Mouse (Mus musculus) brain, embryonic 14.5 days (tissue): Measurements from ENCODE around the gene Nell1. TPM values are rescaled to one million over a fixed set of nuclear protein-coding genes. Genes with fewer than 3 reads are reported as not detected.

Source experiments
- DNase-seq: peaks from one replicate; pipeline ENCODE4 v3.0.0-alpha.2; 2011; ENCODE audit warnings: low read depth
- CTCF ChIP-seq: fragments of 200-500 bp; IDR thresholded peaks from 2 replicates; pipeline ENCODE4 v1.5.1; 2012; ENCODE audit warnings: inconsistent platforms, mild to moderate bottlenecking, moderate library complexity, borderline replicate concordance; ENCODE audit not compliant: insufficient read depth, insufficient read length; ENCODE audit errors: extremely low read depth
- POLR2A ChIP-seq: fragments of 200-500 bp; IDR thresholded peaks from 2 replicates; pipeline ENCODE4 v1.6.1; 2012; ENCODE audit warnings: mild to moderate bottlenecking, inconsistent platforms, borderline replicate concordance; ENCODE audit not compliant: poor library complexity, insufficient read depth, insufficient read length, severe bottlenecking; ENCODE audit errors: extremely low read depth
- polyA plus RNA-seq: library from polyadenylated mRNA; depleted of rRNA; stranded (reverse); fragments of >200 nt; gene quantifications from 2 replicates; pipeline ENCODE4 v1.2.3, GENCODE M21; 2012; rRNA removed

Nell1 gene
- polyA plus RNA-seq, 1 experiment, result 16.9 TPM

GRCm38 (mm10) chr7:50783652-50784051 is 809.0 kb downstream of the Nell1 start:
- peak; percentile 49 for DNase-seq
- no peak for TF ChIP-seq POLR2A
- peak; percentile 42; the same call in 1 of the 2 replicates for TF ChIP-seq CTCF

GRCm38 (mm10) chr7:50826180-50826579 is 851.5 kb downstream of the Nell1 start:
- DNase-seq, result peak; percentile 63
- no peak for TF ChIP-seq CTCF
- no peak for TF ChIP-seq POLR2A

GRCm38 (mm10) chr7:50832799-50833198 is 858.1 kb downstream of the Nell1 start:
- TF ChIP-seq POLR2A (no peak), CTCF (no peak)
- DNase-seq, result no peak

- TF ChIP-seq POLR2A (no peak), CTCF (no peak)
- no peak for DNase-seq
Observed at GRCm38 (mm10) chr7:50842646-50843045, 868.0 kb downstream of the Nell1 start.

GRCm38 (mm10) chr7:50847921-50848320 is 873.3 kb downstream of the Nell1 start:
- no peak for TF ChIP-seq POLR2A
- TF ChIP-seq CTCF, result no peak
- DNase-seq, result no peak

GRCm38 (mm10) chr7:50850271-50850670 is 875.6 kb downstream of the Nell1 start:
- DNase-seq, result no peak
- TF ChIP-seq CTCF (no peak), POLR2A (no peak)

- TF ChIP-seq CTCF (no peak), POLR2A (no peak)
- DNase-seq, result peak; percentile 44
Observed at GRCm38 (mm10) chr7:50870181-50870580, 895.5 kb downstream of the Nell1 start.

- DNase-seq, result peak; percentile 73
- TF ChIP-seq POLR2A (no peak), CTCF (no peak)
Observed at GRCm38 (mm10) chr7:50887625-50888024, 913.0 kb downstream of the Nell1 start.

GRCm38 (mm10) chr7:50899541-50900088 is 925.0 kb downstream of the Nell1 start:
- TF ChIP-seq CTCF (no peak), POLR2A (no peak)
- DNase-seq, result peak; percentile 53

Other genes with a start within 250 kb of the Nell1 start
- 1.3 and 1.5 TPM in 2 replicates for gene Htatip2, start 215.7 kb upstream of the Nell1 start, polyA plus RNA-seq
- 38.7 and 41.1 TPM in 2 replicates for gene Prmt3, start 196.5 kb upstream of the Nell1 start, polyA plus RNA-seq
- gene Slc6a5, start 64.7 kb upstream of the Nell1 start, polyA plus RNA-seq, result 2.2 and 10.4 TPM in 2 replicates